Mouse (Mus musculus) left cerebral cortex, postnatal 4 days (tissue): ENCODE measurements around the gene Cnih2. TPM values are rescaled to one million over a fixed set of nuclear protein-coding genes. Genes with fewer than 3 reads are reported as not detected.

Experiments
- DNase-seq: peaks from one replicate; pipeline ENCODE4 v3.0.0-alpha.2; 2022
- intact Hi-C: fragments of 180-260 bp; cut with DNase I; formaldehyde crosslinking; loops from one replicate; pipeline ENCODE4 v1.15.1; 2025
- total RNA-seq, 2 experiments: library from RNA; stranded (reverse); gene quantifications; 2 replicates each; pipeline ENCODE4 v1.2.3; 2021

Cnih2 gene
- total RNA-seq, 2 experiments from 2014 or later = 393 to 412 TPM

GRCm38 (mm10) chr19:5050047-5050905, 48.0 kb downstream of the Cnih2 start, which contains the start of gene Rin1:
Gene Rin1 (plus strand): TSS chr19:5050481.
- no peak for DNase-seq
- intact Hi-C loops = no loop called here

DNA sequence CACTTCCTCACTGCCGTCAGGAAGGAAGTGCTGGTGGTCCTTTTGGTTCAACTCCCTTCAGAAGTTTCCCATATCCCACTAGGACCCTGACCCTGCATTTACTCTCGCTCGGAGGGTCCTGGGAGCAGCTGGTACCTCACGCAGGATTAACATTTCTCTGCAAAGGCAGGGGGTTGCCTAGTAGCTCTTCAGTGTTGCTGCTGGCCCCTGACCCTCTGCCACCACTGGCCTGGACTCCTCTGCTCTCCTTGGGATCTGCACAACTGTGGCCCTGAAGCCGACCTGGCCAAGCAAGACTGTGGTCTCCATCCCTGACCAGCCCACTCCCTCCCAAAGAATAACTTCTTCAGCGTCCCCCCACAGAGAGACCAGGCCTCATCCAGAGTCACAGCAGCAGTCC, 49.0 kb downstream of the Cnih2 start:
- DNase-seq = no peak
- intact Hi-C loops = no loop called here

- DNase-seq = no peak
- intact Hi-C loops = no loop called here
Measured at GRCm38 (mm10) chr19:5048138-5049056, 49.9 kb downstream of the Cnih2 start.

GRCm38 (mm10) chr19:5045531-5045930, 52.8 kb downstream of the Cnih2 start:
- no peak for DNase-seq
- intact Hi-C loops = no loop called here

Other genes starting within 250 kb of the Cnih2 start
- 10 to 100 TPM; 66.9 to 70.3 TPM for gene Ctsf, start 243.4 kb downstream of the Cnih2 start, total RNA-seq
- gene Actn3, start 220.6 kb downstream of the Cnih2 start, total RNA-seq = 1 to 10 TPM; 2.5 to 3.4 TPM
- 10 to 100 TPM; 17.7 to 21.0 TPM for gene Zdhhc24, start 219.9 kb downstream of the Cnih2 start, total RNA-seq
- 10 to 100 TPM; 27.4 to 35.8 TPM for gene Bbs1, start 191.9 kb downstream of the Cnih2 start, total RNA-seq
- gene Dpp3, start 170.2 kb downstream of the Cnih2 start, total RNA-seq = 10 to 100 TPM; 72.5 to 80.8 TPM
- 10 to 100 TPM; 19.5 to 20.1 TPM for gene Peli3, start 155.4 kb downstream of the Cnih2 start, total RNA-seq
- gene Mrpl11, start 136.4 kb downstream of the Cnih2 start, total RNA-seq = 10 to 100 TPM; 68.5 to 73.6 TPM
- gene Npas4, start 108.2 kb downstream of the Cnih2 start, total RNA-seq = 1 to 10 TPM; 5.5 to 6.8 TPM
- gene Slc29a2, start 74.7 kb downstream of the Cnih2 start, total RNA-seq = 10 to 100 TPM; 29.5 to 32.1 TPM
- gene B4gat1, start 59.7 kb downstream of the Cnih2 start, total RNA-seq = 10 to 100 TPM; 64.1 to 76.4 TPM
- gene AC124502.3, start 59.6 kb downstream of the Cnih2 start, total RNA-seq = 1 to 10 TPM; 5.3 to 5.5 TPM
- gene Brms1, start 57.2 kb downstream of the Cnih2 start, total RNA-seq = 10 to 100 TPM; 14.5 to 15.5 TPM
- gene Rin1, start 48.0 kb downstream of the Cnih2 start, total RNA-seq = 1 to 10 TPM; 3.9 to 7.1 TPM
- 10 to 100 TPM; 14.2 TPM for gene Cd248, start 30.4 kb downstream of the Cnih2 start, total RNA-seq
- 10 to 100 TPM; 47.7 to 55.3 TPM for gene Tmem151a, start 13.0 kb downstream of the Cnih2 start, total RNA-seq
- 10 to 100 TPM; 22.0 to 24.4 TPM for gene Yif1a, start 10.0 kb downstream of the Cnih2 start, total RNA-seq
- gene Rab1b, start 8.6 kb upstream of the Cnih2 start, total RNA-seq = 100 to 1,000 TPM; 137 to 148 TPM
- gene Klc2, start 20.0 kb upstream of the Cnih2 start, total RNA-seq = 100 to 1,000 TPM; 155 to 159 TPM
- gene Pacs1, start 174.6 kb upstream of the Cnih2 start, total RNA-seq = 10 to 100 TPM; 90.7 to 92.6 TPM
- 100 to 1,000 TPM; 188 to 203 TPM for gene Sf3b2, start 196.9 kb upstream of the Cnih2 start, total RNA-seq
- 10 to 100 TPM; 60.0 to 60.3 TPM for gene Gal3st3, start 199.8 kb upstream of the Cnih2 start, total RNA-seq
- gene Catsper1, start 237.2 kb upstream of the Cnih2 start, total RNA-seq = not detected